Mouse (Mus musculus) Muller cell, postnatal 12 days (primary cell): ENCODE data around the gene Sdad1.

ENCODE experiments used
- DNase-seq: peaks from one replicate; pipeline ENCODE4 v3.0.0-alpha.2; 2015; ENCODE audit errors: inconsistent ontology term

The Sdad1 gene

GRCm38 (mm10) chr5:92240769-92241168 lies 69.5 kb downstream of the Sdad1 start:
- no peak for DNase-seq

GRCm38 (mm10) chr5:92239333-92240232 lies 70.7 kb downstream of the Sdad1 start:
- peak; percentile 62 for DNase-seq

- DNase-seq = no peak
Measured at GRCm38 (mm10) chr5:92234939-92235557, 75.2 kb downstream of the Sdad1 start.
